Mouse (Mus musculus) testis, postnatal 14 days (tissue): ENCODE measurements at regions not wholly inside any gene's neighbourhood (a gene's known extent, or its start where the extent isn't known, plus 50 kb on each side); places are given as distances from the start of the nearest gene placed in this dataset.

ENCODE experiments used
- DNase-seq: peaks from one replicate; pipeline ENCODE4 v3.0.0; 2021; ENCODE audit warnings: low spot score

DNA sequence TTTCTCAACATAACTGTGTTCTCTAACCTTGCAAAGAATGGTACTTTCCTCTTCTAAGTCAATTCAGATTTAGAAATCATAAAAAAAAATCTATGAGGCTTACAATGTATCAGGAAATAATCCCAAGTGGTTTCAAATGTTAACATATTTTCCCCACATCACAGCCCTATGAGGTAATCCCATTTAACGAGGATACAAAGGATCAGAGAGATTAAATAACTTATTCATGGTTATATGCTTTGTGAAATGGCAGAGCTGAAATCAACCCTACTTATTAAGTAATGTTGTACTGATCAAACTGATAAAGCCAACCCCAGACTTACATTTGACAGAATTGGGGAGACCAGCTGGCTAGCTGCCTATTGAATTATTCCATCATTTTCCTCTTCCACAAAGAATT is 614.4 kb downstream of the Ntrk3 start:
- DNase-seq: no peak

DNA sequence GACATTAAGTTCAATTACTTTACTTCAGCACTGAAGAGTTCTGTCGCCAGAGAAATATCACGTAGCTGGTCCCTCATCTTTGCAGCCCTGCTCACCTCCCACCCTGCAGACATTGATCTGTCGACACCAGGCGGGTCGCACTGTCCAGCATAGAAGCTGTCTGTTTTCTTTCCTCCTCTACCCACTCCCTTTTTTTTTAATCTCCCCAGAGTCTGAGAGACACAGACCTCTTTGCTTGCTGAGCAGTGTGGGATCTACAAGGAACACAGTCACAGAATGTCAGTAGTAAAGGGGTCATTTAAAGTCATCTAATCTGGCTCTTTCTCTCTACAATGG is 616.7 kb downstream of the Ntrk3 start:
- no peak for DNase-seq

DNA sequence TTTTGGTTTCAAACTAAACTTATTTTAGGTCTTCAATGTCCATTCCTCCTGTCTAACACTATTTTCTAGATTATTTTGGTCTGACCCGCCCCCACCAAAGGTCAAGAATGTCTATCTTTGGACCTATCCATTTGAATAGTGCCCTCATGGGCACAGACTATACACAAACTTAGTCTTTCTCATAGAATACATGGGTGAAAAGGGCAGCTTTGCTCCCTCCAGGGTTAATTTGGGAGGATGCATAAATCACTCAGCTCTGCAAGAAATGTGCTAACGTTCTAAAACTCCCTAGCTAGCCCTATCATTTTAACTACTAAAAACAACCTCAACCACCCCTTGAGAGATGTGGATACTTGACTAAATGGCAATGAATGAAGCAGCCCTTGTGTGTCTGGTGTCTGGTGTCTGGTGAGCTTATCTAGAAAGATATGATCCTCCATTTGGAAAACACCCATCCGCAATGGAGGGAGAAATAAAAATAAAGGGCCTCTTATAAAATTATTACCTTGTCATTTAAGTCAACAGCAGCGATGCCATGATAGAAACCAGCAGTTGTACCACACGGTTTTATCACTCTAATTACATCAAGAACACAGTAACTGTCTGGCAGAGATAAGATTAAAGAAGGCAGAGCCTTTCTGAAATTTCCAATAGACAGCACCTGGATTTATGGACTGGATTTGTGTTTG is 617.2 kb downstream of the Ntrk3 start:
- DNase-seq: no peak

DNA sequence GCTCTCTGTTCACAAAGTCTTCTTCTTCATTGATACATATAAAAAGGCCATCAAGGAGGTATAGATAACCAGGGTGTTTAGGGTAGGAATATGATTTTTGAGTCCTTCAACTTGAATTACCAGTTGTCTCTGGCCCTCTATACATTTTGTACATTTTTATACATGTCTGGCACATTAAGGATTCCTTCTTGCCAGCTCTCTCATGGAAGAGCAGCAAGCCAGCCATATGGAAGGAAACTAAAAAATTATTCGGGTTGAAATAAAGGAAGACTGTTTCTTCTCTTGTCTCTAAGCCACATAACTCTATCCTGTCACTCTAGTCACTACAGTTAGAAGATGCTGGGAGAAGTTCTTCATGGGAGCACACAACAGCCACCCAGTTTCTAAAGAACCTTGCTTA is 618.0 kb downstream of the Ntrk3 start:
- DNase-seq: no peak

DNA sequence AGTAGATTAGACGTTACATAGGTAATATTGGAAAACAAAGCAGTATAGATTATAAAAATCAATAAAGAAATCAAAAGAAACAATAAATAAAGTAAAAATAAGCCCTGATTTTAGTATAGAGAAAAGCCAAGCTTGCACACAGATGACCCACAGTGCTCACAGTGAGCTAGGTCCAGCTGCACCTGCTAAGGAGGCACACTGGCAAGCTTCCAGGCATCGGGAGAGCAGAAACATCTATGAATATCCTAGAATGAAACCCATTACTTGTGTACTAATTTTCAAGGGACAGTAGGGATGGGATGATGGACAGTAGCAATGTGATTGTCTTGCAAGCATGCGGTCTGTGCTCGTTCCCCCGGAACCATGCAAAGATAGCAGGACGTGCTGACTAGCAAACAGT is 626.5 kb downstream of the Ntrk3 start:
- DNase-seq: no peak

DNA sequence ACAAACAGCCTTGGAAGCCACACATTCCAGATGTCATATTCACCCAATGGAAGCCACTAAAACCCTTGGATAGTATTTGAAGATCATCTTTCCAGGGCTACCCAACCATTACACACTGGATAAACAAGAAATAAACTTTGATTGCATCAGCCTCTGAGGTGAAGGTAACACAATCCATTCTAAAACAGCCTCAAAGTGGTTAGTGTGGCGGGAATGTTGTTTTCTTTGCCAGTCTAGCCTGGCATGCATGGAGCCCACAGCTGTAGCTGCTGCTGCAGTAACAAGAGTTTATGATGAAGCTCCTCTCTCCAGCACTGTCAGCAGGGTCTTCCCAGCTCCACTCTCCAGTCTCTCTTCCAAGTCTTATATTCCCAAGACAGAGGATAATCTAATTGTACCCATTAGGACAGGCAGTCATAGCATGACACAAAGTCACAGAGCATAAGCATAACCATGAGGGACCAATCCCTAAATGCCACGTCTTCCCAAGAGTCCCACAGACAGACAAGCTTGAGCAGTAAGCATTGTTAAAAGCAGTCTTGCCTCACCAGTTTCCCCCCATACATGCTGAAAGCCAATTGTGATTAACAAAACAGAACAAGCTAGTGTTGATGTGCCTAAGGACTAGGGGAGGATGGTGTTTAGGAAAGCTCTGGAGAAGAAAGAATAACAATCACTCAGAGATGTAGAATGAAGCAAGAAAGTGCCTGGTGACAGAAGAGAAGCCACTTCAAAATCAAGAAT is 634.1 kb downstream of the Ntrk3 start:
- no peak for DNase-seq

DNA sequence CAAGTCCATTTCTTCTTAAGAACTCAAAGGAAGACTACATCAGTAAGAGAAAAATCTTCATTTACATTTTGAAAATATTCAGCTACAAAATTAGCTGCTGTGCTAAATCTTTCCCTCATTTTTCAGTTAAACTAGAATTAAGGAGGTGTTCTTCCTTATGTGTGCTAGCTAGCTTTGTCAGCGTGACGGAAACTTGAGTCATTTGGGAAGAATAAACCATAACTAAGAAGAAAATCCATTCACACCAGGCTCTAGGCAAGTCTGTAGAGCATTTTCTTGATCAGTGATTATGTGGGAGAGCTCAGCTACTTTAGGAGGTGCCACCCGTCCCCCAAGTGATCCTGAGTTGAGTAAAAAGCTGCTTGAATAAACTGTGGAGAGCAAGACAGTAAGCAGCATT is 635.4 kb downstream of the Ntrk3 start:
- no peak for DNase-seq

DNA sequence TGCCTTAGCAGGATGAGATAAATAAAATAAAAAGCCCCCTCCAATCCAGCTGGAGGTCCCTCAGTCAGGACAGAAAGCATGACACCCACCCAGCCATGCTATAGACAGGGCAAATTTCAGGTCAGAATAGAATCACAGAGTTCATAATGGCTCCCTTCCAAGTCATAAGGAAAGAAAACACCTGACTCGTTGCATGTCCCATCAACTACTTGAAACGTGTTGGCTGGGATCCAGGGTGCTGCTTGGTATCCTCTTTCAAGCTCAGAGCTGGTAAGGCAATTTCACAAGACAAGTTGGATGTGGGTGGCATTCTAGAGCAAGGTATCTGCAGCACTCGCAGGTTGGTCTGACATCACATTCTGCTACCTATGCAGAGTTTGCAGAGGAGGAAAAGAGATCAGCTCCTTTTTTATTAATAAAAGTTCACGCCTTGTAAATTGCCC is 651.2 kb downstream of the Ntrk3 start:
- no peak for DNase-seq

DNA sequence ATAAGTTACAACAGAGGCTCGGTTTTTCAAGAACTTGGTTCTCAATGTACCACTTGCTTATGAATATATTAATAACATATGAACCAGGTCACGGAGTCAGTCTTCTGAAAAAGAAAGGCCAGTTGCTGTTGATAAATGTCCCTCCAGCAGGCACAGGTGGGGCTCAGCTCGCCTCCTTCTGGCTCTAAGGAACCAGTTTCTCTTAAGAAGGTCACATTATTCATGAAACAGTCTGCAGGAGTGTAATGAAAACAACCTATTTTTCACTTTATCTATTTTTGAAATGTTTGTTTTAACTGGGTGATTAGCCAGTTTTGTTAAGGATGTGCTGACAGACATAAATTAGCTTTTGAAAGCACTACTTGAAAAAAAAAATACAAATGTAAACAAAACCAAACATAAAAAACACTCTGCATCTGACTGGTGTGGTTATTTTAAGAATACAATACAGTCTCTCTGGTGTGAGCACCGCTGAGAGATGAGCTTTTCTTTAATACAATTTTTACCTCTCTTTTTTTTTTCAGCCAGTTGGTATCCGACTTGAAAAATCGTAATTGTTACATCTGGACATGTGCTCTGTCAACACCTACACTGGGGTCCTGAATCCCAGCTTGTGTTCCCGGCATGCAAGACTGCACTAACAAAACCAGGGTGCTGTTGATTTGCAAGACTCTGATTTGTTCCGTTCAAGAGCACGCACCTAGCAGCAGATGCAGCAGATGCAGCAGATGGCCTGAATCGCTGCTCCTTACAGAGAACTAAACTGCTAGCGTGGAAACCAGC is 651.8 kb downstream of the Ntrk3 start:
- no peak for DNase-seq

DNA sequence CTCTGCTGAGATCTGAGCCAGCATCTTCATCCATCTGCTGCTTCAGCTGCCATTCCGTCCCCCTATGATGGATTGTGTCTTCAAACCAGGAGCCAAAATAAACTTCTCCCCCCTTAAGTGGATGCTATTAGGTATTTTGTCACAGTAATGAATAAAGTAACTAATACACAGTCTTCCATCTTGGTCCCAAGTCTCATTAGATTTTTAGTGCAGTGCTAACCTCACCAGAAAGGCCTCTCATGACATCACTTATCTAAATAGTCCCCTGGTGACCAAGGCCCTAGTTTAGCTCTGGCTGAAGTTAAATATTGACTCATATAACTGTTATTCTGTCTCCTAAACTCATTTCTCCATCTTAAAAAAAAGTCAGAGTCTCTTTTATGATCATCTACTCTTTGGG is 658.1 kb downstream of the Ntrk3 start:
- no peak for DNase-seq

DNA sequence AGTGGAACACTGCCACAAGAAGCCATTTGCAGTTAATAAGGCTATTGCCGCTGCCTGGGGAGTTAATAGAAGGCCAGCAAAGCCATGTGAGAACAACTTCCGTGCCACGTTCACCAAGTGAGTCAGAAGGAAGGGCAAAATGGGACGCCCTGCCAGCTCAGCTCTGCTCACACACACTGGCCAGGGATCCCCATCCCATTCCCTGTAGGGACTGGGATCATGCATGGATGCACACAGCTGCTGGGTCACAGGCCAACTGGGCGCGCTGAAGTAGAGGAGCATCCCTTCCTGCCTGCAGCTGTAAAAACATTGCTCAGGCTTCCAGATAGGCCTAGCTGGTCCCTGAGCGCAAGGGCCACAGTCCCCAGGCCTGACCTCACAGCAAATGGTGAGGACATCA is 666.7 kb downstream of the Ntrk3 start:
- no peak for DNase-seq

DNA sequence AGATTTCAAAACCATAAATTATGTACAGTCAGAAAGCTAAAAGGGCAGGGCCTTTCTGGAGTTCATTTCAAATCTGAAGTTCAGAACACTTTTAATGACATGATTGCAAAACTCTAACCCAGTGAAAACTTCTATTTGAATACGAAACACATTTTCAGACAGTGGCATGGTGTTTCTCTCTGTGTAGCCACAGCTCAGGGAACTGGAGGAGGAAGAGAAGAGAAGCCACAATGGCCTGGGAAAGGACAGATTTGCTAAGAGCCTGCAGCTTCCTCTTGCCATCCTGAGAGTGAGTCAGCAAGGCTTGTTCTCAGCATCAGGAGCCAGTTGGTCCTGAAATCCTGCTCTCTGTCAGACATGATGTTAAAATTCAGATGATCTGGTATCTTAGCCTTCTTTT is 676.2 kb downstream of the Ntrk3 start:
- DNase-seq: no peak

DNA sequence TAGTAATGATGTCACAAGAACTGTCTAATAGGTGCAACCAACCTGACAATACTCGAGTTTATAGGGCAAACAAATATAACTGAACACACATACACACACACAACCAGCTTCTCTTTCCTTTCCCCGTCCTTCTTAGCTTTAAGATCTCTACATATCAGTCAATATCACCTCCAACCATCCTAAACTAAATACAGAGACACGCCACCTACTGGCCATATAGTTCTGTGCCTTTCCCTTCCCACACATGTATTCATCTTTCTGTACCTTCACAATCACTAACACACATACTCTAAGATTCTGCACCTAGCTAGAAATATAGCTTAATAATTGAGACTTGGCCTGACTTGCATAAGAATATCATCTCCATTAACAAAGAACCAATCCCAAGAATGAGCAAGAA is 688.2 kb downstream of the Ntrk3 start:
- no peak for DNase-seq

DNA sequence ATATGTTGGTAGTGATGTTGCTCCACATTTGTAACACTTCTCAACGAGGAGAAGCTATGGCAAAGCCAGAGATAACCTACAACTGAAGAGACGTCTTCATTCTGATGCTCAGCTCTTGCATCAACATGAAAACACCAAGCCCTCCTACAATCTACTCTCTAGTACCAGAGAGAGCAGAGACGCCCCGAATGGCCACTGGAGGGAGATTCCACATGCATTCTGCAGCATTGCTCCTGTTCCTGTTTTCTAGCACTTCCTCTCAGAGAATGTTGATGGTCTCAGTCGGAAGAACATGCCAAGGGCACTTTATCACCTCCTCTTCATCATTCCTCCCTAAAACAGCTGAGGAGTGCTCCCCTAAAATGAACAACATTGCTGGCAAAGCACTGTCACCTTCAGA is 692.4 kb downstream of the Ntrk3 start:
- no peak for DNase-seq

DNA sequence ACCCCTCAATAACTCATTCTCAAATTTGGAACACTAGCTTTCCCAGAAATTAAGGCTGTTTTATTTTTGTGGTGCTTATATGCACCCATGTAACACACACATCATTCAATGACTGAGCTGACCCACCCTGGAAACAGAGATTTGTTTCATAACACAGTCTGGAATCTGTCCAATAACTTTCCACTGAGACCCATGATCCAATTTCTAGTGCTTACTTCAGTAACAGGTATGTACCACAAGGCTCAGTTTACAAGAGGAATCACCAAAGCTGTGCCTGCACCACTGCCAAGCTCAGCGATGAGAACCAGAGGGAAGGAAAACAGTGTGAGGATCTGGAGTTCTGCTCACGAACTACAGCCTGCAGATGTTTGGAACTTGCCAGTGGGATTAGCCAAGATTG is 706.8 kb downstream of the Ntrk3 start:
- no peak for DNase-seq

DNA sequence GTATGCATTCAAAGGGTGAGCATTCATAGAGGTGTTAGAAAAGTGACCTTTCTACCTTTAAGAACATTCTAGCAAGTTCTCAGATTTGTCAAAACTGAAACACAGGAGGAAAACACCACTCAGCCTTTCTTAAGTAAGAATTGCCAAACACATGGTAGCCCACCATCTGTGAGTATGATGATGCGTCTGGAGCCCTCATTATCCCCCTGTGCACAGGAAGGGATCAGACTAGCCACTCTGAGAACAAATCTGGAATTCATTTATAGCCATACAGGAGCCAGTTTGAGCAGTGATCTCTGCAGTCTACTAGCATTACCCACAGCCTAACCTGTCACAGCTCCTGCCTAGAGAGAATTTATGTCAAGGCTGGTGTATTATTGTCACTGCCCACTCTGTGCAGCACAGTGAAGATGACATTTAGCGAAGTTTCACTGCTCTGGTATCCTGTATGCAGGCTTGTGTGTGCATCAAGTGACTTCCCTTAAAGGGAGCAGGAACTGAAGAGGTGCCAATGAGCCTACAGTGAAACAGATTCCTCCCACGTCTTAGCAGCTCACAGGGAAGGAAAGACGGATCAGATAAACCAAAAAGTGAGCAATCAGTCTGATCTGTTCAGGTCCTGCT is 710.7 kb downstream of the Ntrk3 start:
- no peak for DNase-seq

DNA sequence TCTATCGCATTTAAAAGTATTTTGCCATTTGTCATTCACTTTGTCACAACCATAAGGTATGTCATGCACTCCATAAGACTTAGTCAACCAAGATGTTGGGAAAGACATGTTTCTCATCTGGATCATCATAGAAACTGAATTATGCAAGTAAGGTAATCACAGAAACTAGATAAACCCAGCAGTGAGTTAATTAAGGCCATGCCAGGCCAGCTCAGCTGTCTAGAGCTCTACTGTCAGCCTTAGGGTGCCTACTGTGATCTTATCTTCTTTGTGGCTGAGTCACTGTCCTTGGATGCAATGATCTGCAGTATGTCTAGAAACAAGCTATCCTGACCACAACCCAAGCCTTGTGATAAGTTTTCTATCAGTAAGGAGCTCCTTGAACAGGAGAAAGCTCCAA is 714.2 kb downstream of the Ntrk3 start:
- no peak for DNase-seq

DNA sequence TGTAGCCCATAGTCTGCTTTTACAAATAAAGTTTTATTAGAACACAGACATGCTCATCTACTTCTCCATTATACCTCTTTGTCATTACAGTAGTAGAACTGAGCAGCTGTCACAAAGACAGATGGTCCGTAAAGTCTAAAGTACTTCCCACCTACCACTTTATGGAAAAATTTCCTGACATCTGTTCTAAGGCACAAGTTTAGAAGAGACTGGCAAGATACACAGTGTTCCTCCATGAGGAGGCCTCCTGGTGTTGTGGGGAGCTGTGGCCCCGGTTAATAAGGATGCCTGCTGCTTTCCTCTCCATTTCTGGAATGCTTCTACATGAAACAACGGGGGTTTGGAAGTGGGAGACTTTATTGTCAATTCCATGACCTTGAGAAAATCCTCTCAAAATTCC is 714.7 kb downstream of the Ntrk3 start:
- no peak for DNase-seq

DNA sequence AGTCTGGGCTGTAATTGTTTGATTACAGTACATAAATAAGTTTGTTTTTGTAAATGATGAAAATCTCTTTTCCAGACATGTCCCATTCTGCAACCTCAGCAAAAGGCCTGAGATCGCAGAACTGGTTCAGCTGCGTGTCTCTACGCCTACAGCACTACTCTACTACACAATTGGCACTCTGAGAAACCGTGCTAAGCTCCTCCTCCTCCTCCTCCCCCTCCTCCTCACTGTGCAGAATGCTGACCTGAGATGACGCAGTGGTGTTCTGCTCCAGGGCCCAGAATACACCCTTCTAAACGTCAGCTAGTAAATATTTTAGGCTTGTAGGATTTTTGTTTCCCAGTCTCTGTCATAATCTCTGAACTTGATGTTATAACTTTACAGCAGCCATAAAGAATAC is 724.2 kb downstream of the Ntrk3 start:
- no peak for DNase-seq

DNA sequence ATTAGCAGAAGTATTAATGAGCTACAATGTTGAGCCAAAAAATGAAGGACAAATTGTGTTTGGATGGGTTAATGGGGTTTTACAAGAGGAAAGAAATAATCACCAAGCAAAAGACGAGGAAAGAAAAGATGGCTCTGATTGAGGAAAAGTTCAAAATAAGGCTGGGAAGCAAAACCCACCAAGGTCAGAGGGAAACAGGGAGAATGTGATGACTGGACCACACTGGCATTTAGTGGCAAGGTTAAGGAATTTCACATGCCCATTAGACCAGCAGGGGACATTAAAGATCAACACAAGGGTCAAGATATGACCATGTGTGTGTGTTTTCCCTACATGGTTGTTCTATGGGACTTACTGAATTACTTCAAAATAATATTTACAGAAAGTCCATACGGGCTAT is 734.7 kb downstream of the Ntrk3 start:
- DNase-seq: no peak

DNA sequence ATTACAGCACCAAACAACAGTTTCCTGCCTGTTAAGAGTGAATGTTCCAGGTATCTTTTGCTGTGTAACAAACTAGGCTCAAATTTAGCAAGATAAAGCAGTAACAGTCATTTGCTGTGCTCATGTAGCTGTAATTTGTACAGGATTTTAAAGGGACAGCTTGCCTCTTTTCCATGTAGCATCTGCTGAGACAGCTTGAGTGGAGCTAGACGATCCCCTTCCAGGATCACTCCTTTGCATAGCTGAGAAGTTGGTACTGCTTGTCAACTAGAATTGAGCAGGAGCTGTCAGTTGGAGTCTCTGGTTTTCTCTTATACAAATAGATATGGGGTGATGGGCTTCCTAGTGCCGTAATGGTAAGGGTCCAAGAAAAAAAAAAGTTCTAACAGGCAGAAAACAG is 744.0 kb downstream of the Ntrk3 start:
- no peak for DNase-seq

DNA sequence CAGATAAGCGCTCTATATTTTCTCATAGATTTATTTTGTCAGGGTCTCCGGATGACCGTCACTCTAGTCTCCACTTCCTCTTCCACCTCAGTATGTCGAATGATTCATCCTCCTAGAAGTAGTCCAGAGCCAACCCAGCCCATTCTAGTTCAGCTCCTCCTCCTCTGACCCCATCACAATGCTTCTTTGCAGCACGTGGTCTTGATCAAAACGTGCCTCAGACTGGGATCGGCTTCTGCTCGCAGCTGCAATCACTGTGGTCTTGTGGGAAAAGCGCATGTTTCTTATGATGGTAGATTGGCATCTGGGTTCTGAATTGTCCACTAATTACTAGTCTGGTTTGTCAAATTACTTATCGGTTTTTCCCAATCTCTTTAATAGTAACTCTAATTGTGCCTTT is 747.7 kb downstream of the Ntrk3 start:
- no peak for DNase-seq

DNA sequence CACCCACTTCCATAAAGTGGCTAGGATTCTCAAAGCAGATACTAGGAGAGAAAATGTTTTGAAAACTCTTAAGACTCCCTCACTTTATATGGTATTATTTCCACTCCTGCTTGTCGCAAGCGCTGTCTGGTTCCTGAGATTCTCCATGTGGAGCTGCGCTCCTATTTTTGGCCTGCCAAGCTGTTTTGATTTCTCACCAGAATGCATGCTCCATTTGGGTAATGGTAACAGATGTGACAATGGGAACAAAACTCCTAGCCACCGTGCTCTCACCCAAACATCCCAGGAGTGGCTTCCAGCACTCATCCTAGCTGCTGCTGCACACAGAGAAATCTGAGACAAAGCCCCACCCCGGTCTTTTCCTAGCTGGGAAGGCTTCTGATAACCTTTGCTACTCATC is 749.6 kb downstream of the Ntrk3 start:
- no peak for DNase-seq
